Mouse (Mus musculus) ES-Bruce4 (cell line): Measurements from ENCODE around the gene Mrgprb3. TPM values are rescaled to one million over a fixed set of nuclear protein-coding genes. Genes with fewer than 3 reads are reported as not detected.

Source experiments
- H3K27ac ChIP-seq: 2 replicates; pipeline ENCODE4 v1.5.1; 2012; ENCODE audit warnings: low read length, inconsistent platforms; ENCODE audit not compliant: insufficient read depth
- H3K27me3 ChIP-seq: 2 replicates; pipeline ENCODE4 v1.6.1; 2012; ENCODE audit warnings: mild to moderate bottlenecking, low read length, inconsistent platforms; ENCODE audit not compliant: control insufficient read depth, poor library complexity, insufficient read depth, severe bottlenecking
- H3K36me3 ChIP-seq: 2 replicates; pipeline ENCODE4 v1.6.1; 2012; ENCODE audit warnings: inconsistent platforms, mild to moderate bottlenecking, low read length, moderate library complexity; ENCODE audit not compliant: control insufficient read depth, poor library complexity, insufficient read depth, severe bottlenecking
- H3K4me1 ChIP-seq: one replicate; pipeline ENCODE4 v1.8.1; 2011; ENCODE audit warnings: low read length; ENCODE audit not compliant: control insufficient read depth, insufficient read depth
- H3K4me3 ChIP-seq: 2 replicates; pipeline ENCODE4 v1.5.1; 2011; ENCODE audit warnings: low read depth, mild to moderate bottlenecking, low read length
- H3K9ac ChIP-seq: 2 replicates; pipeline ENCODE4 v1.6.1; 2012; ENCODE audit warnings: low read depth, mild to moderate bottlenecking, inconsistent platforms; ENCODE audit not compliant: poor library complexity, severe bottlenecking
- H3K9me3 ChIP-seq: replicated peaks from 2 replicates; pipeline ENCODE4 v1.6.1; 2012; ENCODE audit warnings: mild to moderate bottlenecking, low read length, inconsistent platforms; ENCODE audit not compliant: control insufficient read depth, poor library complexity, insufficient read depth, severe bottlenecking
- CTCF ChIP-seq: IDR thresholded peaks from one replicate; pipeline ENCODE4 v1.8.1; 2011; ENCODE audit warnings: low read depth, low read length
- EP300 ChIP-seq: IDR thresholded peaks from 2 replicates; pipeline ENCODE4 v1.6.1; 2011; ENCODE audit warnings: low read depth, low read length; ENCODE audit not compliant: insufficient read depth
- POLR2A ChIP-seq: IDR thresholded peaks from one replicate; pipeline ENCODE4 v1.8.1; 2011; ENCODE audit warnings: low read length; ENCODE audit not compliant: insufficient read depth
- polyA plus RNA-seq: library from polyadenylated mRNA; stranded (reverse); fragments of >200 nt; gene quantifications from 2 replicates; pipeline ENCODE4 v1.2.4, GENCODE M21; 2011; ENCODE audit warnings: low read depth; ENCODE audit not compliant: missing spikeins, insufficient read depth, insufficient read length

Gene Mrgprb3
- polyA plus RNA-seq = not detected in 2 replicates

DNA sequence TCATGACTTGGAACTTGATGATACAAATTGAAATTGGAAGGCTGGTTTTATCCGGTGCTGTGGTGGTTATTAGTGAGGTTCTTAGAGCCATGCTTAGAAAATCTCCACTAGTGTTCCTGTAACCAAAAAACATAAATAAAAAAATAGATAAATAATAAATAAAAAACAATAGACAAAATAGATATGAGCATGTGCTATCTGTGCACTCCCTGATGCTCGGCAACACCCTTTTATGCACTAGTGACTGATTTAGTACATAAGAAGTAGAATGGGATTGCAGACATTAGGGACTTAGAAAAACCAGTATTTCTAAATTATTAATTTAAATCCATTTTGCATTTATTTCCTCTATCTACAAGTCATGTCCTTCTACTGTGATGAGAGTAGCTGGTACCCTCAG lies at the start of gene Mrgprb3:
Mrgprb3 (minus strand) TSS at position 101 of the 400 bp plus-strand sequence.
- TF ChIP-seq POLR2A (no peak), CTCF (no peak), EP300 (no peak)
- Histone ChIP-seq H3K27me3 (no peaks in the 10 kb centered on the region), H3K9ac (no peak within 1 kb of the TSS), H3K36me3 (no peaks in the 10 kb centered on the region), H3K4me3 (no peak within 1 kb of the TSS), H3K4me1 (no peaks in the 10 kb centered on the region), H3K27ac (no peak within 1 kb of the TSS), H3K9me3 (no peaks in the 10 kb centered on the region; the same call in 1 of the 2 replicates)

Other genes with a start within 250 kb of the Mrgprb3 start
- not detected in 2 replicates for gene Mrgprb1, start 187.5 kb downstream of the Mrgprb3 start, polyA plus RNA-seq
- gene Mrgprx2, start 144.5 kb downstream of the Mrgprb3 start, polyA plus RNA-seq = not detected in 2 replicates
- gene Mrgprb2, start 85.7 kb downstream of the Mrgprb3 start, polyA plus RNA-seq = not detected in 2 replicates
- gene Zdhhc13, start 145.2 kb upstream of the Mrgprb3 start, polyA plus RNA-seq = 51.2 and 52.1 TPM in 2 replicates
- gene Csrp3, start 204.2 kb upstream of the Mrgprb3 start, polyA plus RNA-seq = not detected in 2 replicates
- gene E2f8, start 237.8 kb upstream of the Mrgprb3 start, polyA plus RNA-seq = 24.9 and 25.1 TPM in 2 replicates